Mouse (Mus musculus) heart, postnatal 4 days (tissue): ENCODE measurements around the gene Ccdc103. TPM values are rescaled to one million over a fixed set of nuclear protein-coding genes. Genes with fewer than 3 reads are reported as not detected.
A peak's percentile ranks its signal among the peaks of the same experiment; 100 is the strongest.

Source experiments
- DNase-seq: peaks from one replicate; pipeline ENCODE4 v3.0.0; 2021
- total RNA-seq, 2 experiments: library from RNA; stranded (reverse); gene quantifications; 2 replicates each; pipeline ENCODE4 v1.2.3; 2021

Gene Ccdc103
- total RNA-seq, 2 experiments from 2014 or later, result 0.54 TPM; not detected in 1

DNA sequence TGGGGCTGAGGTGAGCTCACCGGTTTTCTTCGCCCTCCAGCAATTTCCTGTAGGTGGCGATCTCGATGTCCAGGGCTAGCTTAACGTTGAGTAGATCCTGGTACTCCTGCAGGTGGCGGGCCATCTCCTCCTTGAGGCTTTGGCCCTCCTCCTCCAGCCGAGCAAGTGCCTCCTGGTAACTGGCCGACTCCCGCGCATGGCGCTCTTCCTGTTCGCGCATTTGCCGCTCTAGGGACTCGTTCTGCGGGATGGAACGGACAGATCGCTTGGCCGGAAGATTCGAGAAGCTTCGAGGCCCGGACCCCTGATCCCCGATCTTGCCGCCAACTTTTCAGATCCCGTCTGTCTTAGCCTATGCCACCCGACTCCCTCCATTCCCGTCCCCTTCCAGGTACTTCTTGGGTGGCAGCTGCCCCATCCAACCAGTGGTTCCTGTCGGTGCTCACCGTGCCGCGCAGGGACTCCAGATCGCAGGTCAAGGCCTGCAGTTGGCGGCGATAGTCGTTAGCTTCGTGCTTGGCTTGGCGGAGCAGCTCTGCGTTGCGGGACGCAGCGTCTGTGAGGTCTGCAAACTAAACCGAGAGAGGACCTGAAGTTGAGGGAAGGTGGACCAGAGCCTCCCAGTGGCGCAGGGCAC lies 12.1 kb downstream of the Ccdc103 start:
- peak; percentile 64 for DNase-seq

DNA sequence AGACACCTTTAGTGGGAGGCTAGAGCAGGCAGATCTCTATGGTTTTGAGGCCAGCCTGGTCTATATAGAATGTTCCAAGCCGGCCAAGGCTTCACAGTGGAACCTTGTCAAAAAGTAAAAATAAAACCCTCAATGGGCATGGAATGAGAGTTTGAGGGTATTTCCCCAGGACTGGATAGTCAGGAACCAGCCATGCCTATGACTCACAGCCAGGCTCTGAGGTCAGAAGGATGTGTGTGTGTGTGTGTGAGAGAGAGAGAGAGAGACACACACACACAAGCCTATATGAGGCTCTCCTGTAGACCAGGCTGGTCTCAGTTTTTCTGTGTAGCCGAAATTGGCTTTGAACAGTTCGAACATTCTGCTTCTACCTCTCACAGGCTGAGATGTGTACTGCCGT lies 13.7 kb downstream of the Ccdc103 start:
- DNase-seq, result no peak

DNA sequence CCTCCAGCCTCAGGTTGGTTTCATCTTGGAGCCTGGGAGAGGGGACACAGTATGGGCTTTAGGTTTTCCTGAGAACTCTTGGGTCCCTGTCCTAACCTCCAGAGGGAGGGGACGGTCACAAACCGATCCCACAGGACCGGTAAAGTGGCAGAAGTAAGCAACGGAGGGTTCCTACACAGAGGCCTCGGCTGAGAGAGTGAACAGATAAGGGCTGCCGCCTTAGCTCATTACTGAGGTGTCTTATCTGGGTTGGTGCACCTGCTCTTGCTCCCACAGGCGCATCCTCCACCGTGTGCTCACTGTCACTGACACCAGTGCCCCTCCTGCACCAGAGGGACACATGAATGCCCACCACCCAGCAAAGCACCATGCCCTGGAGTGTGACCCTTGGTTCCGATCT lies 14.8 kb downstream of the Ccdc103 start:
- no peak for DNase-seq

DNA sequence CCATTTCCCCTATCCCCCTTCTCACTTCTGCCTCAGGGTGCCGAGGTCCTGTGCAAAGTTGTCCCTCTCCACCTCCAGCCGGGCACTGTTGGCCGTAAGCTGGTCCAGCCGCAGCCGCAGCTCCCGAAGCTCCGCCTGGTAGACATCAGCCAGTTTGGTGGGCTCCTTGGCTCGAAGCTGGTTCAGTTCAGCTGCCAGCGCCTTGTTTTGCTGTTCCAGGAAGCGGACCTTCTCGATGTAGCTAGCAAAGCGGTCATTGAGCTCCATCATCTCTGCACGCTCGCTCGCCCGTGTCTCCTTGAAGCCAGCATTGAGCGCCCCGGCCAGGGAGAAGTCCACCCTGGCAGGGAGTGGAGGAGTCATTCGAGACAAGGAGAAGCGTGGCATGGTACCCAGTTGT lies 15.6 kb downstream of the Ccdc103 start:
- DNase-seq, result no peak

DNA sequence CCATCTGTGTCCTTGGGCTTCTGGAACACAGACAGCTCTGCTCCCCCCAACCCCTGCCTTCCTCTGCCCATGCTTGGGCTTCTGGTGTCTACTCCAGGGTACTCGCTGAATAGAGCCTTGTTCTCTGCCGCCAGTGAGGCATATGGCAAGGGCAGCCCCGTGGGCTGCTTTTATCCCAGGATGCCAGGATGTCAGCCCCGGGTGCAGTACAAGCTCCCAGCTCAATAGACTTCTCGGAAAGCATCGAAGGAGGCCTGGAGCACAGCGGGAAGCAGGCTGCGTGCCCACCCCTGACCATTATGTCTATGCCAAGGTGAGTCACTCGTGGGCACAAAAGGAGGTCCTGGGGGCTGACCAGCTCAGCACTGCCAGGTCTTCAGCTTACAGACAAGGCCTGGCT lies 17.4 kb downstream of the Ccdc103 start:
- DNase-seq, result no peak

DNA sequence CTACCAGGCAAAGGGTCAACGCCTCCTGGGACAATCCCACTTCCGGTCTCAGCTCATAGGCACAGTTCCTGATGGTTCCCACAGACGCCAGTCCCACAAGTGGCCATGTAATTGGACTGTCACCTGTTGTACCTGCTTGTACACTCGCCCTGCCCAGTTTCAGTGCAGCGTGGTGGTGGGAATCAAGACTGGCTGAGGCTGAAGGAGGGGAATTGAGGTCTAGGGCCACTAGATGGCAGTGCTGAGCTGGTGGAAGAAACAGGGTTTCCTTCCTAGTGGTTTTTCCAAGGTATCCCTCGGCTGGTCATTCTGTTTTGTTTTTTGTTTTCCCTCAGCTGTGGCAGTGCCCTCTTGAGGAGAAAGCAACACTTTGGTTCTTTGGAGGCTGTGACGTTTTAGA lies 19.8 kb downstream of the Ccdc103 start, which contains the start of gene Gfap:
Gfap (minus strand) TSS at position 150 of the 400 bp plus-strand sequence.
- peak; percentile 91 for DNase-seq

DNA sequence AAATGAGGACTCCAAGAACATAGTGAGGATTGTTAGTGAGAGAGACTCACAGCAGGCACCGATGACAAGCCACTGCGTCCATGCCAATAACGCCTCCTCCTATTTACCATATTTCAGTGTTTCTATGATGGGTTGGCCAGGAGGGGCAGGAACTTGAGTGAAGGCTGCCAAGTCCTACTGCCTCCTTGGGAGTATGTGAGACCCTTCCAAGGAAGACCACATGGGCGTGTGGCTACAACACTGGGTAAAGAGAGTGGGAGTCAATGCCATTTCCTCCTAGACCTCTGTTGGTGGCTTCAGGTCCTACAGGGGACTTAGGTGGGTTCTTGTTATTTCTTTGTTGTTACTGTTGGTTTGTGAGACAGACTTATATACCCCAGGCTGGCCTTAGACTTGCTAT lies 20.2 kb downstream of the Ccdc103 start:
- DNase-seq, result no peak

DNA sequence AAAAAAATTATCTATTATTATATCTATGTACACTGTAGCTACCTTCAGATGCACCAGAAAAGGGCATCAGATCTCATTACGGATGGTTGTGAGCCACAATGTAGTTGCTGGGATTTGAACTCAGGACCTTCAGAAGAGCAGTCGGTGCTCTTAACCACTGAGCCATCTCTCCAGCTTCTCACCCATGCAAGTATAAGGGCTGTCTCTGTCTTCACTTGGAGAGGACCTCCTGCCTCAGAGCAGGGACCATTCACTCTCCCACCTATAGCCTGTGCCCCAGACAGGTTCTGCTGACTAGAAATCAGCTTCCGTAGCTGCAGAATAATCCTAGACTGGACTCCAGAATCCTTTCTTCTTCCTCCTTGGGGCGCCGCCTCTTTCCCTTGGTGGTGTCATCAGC lies 21.1 kb downstream of the Ccdc103 start:
- DNase-seq, result no peak

DNA sequence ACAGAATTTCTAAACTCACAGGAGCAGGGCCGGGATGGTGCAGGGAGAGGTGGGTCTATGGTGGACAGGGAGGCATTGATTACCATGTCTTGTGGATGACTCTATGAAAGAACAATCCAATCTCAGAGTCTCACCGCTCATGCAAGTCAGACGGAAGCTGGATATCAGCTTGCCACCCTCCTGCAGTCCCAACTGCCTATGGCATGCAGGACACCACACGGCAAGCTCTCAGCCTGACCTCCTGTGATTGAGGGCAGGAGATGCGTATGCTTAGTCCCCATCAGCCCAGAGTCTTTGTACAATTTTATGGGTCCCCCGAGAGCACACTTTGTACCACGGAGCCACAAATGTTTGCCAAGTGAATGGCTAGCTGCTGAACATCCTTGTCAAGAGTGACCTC lies 22.6 kb downstream of the Ccdc103 start:
- no peak for DNase-seq

DNA sequence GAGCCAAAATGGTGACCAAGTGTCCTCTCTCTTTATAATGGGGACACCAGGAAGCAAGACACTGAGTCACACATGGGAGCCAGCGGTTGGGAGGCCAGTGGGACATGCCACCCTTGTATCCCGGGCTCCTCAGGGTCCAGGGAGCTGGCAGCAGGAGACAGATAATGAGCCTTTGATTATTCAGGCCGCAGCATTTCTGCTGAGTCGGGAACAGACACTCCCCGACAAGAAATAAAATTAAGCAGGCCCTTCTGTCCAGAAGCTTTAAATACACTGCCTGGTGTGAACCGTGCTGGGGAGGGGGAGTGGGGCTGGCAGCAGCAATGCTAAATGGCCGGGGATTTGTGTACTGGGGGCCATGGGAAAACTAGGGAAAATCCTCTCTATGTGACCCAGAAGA lies 30.4 kb downstream of the Ccdc103 start:
- DNase-seq, result no peak

DNA sequence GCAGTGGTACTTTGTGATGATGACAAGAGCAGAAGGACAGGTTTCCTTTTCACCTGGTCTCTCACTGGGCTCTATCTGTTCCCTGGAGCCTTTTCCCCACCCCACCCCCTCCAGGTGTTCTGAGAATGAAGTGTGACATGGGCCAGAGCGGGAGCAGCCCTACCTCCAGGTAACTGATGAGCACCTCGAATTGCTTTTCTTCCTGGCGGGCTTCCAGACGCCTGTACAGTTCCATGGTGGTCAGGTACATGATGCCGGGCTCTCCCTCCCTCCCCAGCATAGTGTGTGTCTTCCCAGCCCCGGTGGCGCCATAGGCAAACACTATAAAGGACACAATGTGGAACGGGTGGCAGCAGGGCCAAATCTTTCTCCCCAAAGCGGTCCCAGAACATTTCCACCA lies 34.4 kb downstream of the Ccdc103 start:
- no peak for DNase-seq

DNA sequence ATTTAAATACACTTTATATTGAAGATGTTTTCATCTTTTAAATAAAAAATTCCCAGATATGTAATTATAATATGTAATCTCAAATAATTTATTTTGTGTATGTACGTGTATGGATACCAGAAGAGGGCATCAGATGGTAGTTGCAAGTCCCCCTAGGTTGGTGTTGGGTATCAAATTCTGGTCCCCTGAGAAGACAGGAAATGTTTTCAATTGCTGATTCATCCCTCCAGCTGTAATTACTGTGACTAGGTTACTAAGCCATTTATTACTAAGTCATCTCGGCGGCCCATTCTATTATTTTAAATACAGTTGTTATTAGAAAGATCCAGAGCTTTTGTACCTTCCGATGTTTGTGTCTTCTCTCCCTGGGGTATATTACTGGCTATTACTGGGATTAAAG lies 37.1 kb downstream of the Ccdc103 start:
- DNase-seq, result no peak

DNA sequence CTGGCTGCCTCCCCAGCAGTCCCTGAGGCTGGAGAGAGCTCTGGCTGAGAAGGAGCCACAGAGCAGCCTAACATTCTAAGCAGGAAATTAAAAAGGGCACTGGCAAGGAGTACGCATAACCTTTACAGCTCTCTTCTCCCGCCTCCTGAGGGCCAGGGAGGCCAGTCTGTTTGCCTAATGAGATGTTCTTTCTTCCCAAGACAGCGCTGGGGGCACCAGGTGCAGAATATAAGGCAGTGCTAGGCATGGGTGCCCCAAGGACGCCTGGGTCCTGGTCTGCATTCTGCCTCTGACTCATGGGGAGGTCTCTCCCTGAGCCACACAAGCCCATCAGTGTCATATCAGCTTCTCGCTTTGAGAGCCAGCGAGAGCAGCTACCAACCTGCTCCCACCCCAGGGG lies 40.5 kb downstream of the Ccdc103 start:
- DNase-seq, result no peak

DNA sequence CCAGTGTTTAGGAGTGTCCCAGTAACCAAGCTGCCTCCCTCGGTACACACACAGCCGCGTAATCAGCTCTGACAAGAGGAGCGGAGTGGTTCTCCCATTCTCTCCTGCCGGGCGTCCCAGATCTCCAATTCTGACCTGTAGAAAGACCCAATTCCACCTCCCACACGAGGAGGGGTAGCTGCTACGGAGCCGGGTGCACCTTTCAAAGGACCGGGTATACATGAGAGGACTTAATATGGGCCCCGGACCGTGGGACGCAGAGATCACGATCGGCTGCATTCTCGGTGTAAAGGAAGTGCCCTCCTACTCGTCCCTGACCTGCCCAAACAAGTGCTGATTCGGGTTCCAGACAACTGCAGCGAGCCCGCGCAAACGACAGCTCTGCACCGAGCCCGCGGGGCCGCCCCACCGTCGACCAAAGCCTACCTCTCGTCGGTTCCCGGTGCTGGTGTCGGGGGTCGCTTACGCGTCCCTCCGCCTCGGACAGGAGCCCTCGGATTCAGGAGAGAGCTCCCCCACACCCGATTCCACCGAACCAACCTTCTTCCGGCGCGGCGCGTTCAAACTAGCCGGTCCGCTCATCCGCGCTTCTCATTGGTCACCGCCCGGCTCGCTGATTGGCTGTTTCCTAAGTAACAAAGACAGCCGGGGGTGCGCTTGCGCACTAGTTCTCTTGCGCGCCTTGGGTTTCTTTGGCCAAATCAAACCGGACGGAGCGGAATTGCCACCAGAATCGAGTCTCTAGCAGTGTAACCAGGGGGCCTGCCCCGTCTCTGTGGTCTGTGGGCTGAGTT lies 43.8 kb downstream of the Ccdc103 start, which contains the start of gene Kif18b:
Kif18b (minus strand) TSS at position 568 of the 794 bp plus-strand sequence.
- peak; percentile 97 for DNase-seq

DNA sequence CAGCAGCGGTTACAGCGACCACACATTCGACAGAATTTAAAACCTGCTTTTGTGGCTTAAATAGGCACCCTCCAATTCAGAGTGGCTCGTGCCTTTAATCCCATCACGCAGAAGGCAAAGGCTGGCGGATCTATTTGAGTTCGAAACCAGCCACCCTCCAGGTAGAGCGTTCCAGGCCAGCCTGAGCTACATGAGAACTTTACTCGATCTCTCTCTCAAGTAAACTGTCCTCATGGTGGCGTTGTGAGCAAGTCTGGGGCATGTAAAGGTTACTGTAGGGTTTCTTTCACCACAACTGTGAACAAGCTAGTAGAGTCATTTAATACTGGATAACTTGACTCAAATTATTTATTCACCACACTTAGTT lies 44.3 kb downstream of the Ccdc103 start:
- peak; percentile 59 for DNase-seq

DNA sequence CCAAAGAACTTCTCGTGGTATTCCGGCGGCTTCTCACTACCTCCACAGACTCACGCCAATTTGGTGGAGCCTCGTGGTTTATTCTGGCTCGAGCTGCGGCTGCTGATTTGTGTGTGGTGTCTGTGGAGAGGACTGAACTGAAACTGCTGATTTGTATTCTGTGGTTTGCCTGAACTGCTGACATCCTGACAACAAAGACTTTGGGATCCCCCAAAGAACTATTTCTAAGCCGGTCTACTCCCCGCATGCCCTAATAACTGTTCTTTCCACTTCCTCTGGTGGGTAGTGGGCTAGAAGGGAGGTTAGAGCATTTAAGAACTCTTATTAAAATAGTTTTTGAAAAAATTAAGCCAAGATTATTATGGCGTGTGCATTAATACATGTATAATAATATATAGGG lies 49.7 kb downstream of the Ccdc103 start:
- DNase-seq, result no peak

Other genes starting within 250 kb of the Ccdc103 start
- gene Meioc, start 217.5 kb upstream of the Ccdc103 start, total RNA-seq, result under 1 TPM; 0.09 to 0.33 TPM
- gene Ccdc43, start 183.4 kb upstream of the Ccdc103 start, total RNA-seq, result 10 to 100 TPM; 21.8 to 23.2 TPM
- gene Adam11, start 119.8 kb upstream of the Ccdc103 start, total RNA-seq, result 1 to 10 TPM; 6.9 TPM
- 10 to 100 TPM; 78.3 to 83.0 TPM for gene Gjc1, start 61.5 kb upstream of the Ccdc103 start, total RNA-seq
- gene Higd1b, start 45.4 kb upstream of the Ccdc103 start, total RNA-seq, result 1 to 10 TPM; 9.3 to 9.8 TPM
- 10 to 100 TPM; 71.6 to 78.1 TPM for gene Eftud2, start 219 bp upstream of the Ccdc103 start, total RNA-seq
- gene Fam187a, start 4.0 kb downstream of the Ccdc103 start, total RNA-seq, result not detected
- under 1 TPM; 0.14 to 0.26 TPM for gene Gfap, start 19.7 kb downstream of the Ccdc103 start, total RNA-seq
- 10 to 100 TPM; 16.7 to 17.8 TPM for gene Kif18b, start 43.9 kb downstream of the Ccdc103 start, total RNA-seq
- under 1 TPM; 0.36 to 0.55 TPM for gene C1ql1, start 65.5 kb downstream of the Ccdc103 start, total RNA-seq
- 10 to 100 TPM; 57.6 to 62.7 TPM for gene Nmt1, start 147.0 kb downstream of the Ccdc103 start, total RNA-seq
- gene Dcakd, start 147.1 kb downstream of the Ccdc103 start, total RNA-seq, result 10 to 100 TPM; 76.4 to 77.9 TPM
- 10 to 100 TPM; 28.0 to 34.8 TPM for gene Plcd3, start 220.5 kb downstream of the Ccdc103 start, total RNA-seq
- 10 to 100 TPM; 25.9 to 29.2 TPM for gene Acbd4, start 220.5 kb downstream of the Ccdc103 start, total RNA-seq
- gene Hexim1, start 235.0 kb downstream of the Ccdc103 start, total RNA-seq, result 10 to 100 TPM; 14.8 to 15.7 TPM